Mouse (Mus musculus) hindbrain, embryonic 12.5 days (tissue): ENCODE data around the gene Cd2ap. TPM values are rescaled to one million over a fixed set of nuclear protein-coding genes. Genes with fewer than 3 reads are reported as not detected.

Experiments used
- polyA plus RNA-seq: library from polyadenylated mRNA; unstranded; fragments of >200 nt; fragmentation: Nextera tagmentation; extraction: Ambion mirVana; gene quantifications from 2 replicates; pipeline ENCODE4 v1.2.1, GENCODE M21; 2016

Gene Cd2ap
- polyA plus RNA-seq, 1 experiment from 2014 or later: 14.8 TPM

Other genes starting within 250 kb of the Cd2ap start
- gene Adgrf4, start 184.4 kb downstream of the Cd2ap start, polyA plus RNA-seq: 0.21 TPM in 1 of 2 replicates, not detected in the other
- 0.10 TPM in 1 of 2 replicates, not detected in the other for gene Adgrf2, start 134.5 kb downstream of the Cd2ap start, polyA plus RNA-seq
- gene Tnfrsf21, start 139.9 kb upstream of the Cd2ap start, polyA plus RNA-seq: 44.9 and 50.3 TPM in 2 replicates